Mouse (Mus musculus): ENCODE measurements around the gene Mrpl43.

DNA sequence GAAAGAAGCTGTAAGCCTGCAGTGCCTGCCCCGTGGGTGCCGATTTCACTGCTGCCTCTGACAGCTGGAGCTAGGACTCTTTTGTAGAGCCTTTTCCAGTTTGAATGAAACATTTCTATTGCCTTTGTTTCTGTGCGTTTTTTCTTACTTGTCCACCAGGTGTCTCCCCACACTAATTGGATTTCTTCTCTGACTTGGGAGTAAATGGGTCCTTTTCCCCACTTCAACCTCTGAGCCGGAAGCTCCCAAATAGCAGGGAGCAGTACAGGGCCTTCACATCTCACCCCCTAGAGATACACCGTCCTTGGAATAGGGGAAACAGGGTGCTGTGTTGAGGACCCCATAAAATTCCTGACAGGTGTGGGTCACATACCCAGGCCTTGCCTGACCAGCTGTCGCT is 6.4 kb upstream of the Mrpl43 start:
- TF ChIP-seq CTCF (conservative IDR thresholded peaks at IDR 0.05; ENCODE audit: insufficient read depth, insufficient read length, low read depth, low read length) (peak; percentile 18; the same call in 1 of the 2 replicates), POLR2A (IDR thresholded peaks at IDR 0.05; ENCODE audit: low read depth, low read length) (no peak)
